Mouse (Mus musculus) ovary, adult 18-20 months (tissue): ENCODE measurements around the gene Nop16.

ENCODE experiments used
- DNase-seq: peaks from one replicate; pipeline ENCODE4 v3.0.0; 2022; ENCODE audit warnings: low spot score, mixed read lengths

The Nop16 gene

GRCm38 (mm10) chr13:54560608-54561007, 29.3 kb downstream of the Nop16 start:
- no peak for DNase-seq

GRCm38 (mm10) chr13:54559656-54560055, 30.2 kb downstream of the Nop16 start:
- no peak for DNase-seq

GRCm38 (mm10) chr13:54557652-54558051, 32.2 kb downstream of the Nop16 start:
- no peak for DNase-seq

GRCm38 (mm10) chr13:54556796-54557195, 33.1 kb downstream of the Nop16 start:
- no peak for DNase-seq

- DNase-seq = no peak
Observed at GRCm38 (mm10) chr13:54556176-54556575, 33.7 kb downstream of the Nop16 start.

- DNase-seq = no peak
Observed at GRCm38 (mm10) chr13:54548036-54548435, 41.9 kb downstream of the Nop16 start.
